Mouse (Mus musculus) gastrocnemius, postnatal 14 days (tissue): ENCODE results near the gene Slc18a2. TPM values are rescaled to one million over a fixed set of nuclear protein-coding genes. Genes with fewer than 3 reads are reported as not detected.

Experiments used
- total RNA-seq, 2 experiments: library from RNA; stranded (reverse); gene quantifications; 2 replicates each; pipeline ENCODE4 v1.2.3; 2021

The Slc18a2 gene
- total RNA-seq, 2 experiments from 2014 or later = 0.16 to 0.21 TPM

Other genes starting within 250 kb of the Slc18a2 start
- gene Shtn1, start 184.8 kb upstream of the Slc18a2 start, total RNA-seq = 1 to 10 TPM; 1.8 to 2.1 TPM
- gene Vax1, start 90.8 kb upstream of the Slc18a2 start, total RNA-seq = not detected
- not detected for gene Kcnk18, start 41.7 kb upstream of the Slc18a2 start, total RNA-seq
- gene Rps12-ps3, start 61.4 kb downstream of the Slc18a2 start, total RNA-seq = 100 to 1,000 TPM; 372 to 502 TPM
- gene Pdzd8, start 84.9 kb downstream of the Slc18a2 start, total RNA-seq = 10 to 100 TPM; 12.9 to 13.3 TPM
- gene Emx2, start 197.5 kb downstream of the Slc18a2 start, total RNA-seq = 1 to 10 TPM in 1 of 2 experiments, under 1 TPM in 1; 0.66 to 1.2 TPM